Mouse (Mus musculus) MEL (cell line): ENCODE measurements at regions not wholly inside any gene's neighbourhood (a gene's known extent, or its start where the extent isn't known, plus 50 kb on each side); places are given as distances from the start of the nearest gene placed in this dataset.

Experiments used
- DNase-seq: peaks from one replicate; pipeline ENCODE4 v3.0.0; 2011; ENCODE audit warnings: low read depth, low spot score
- H3K27ac ChIP-seq: 2 replicates; pipeline ENCODE4 v1.5.1; 2012; ENCODE audit warnings: low read depth, mild to moderate bottlenecking, control low read depth, low read length, moderate library complexity; ENCODE audit not compliant: control insufficient read depth
- H3K27me3 ChIP-seq, 2 experiments: fragments of 150-350 bp in 1 of 2; sonication (generic) in 1 of 2; 2 replicates each; pipeline ENCODE4 v1.6.1; 2012; ENCODE audit warnings: low read length in 2 of 2, mild to moderate bottlenecking in 2 of 2, improper control_type of control experiment in 1 of 2, moderate library complexity in 1 of 2; ENCODE audit not compliant: insufficient read depth in 2 of 2, control insufficient read depth in 1 of 2
- H3K36me3 ChIP-seq, 2 experiments: 2 replicates each; pipeline ENCODE4 v1.6.1; 2012 to 2014; ENCODE audit warnings: low read length in 2 of 2, improper control_type of control experiment in 1 of 2, inconsistent platforms in 1 of 2, mild to moderate bottlenecking in 1 of 2; ENCODE audit not compliant: insufficient read depth in 2 of 2, control insufficient read depth in 1 of 2
- H3K4me1 ChIP-seq, 2 experiments: fragments of 150-350 bp in 1 of 2; sonication (generic) in 1 of 2; 2 replicates each; pipeline ENCODE4 v1.6.1; 2012; ENCODE audit warnings: low read length in 2 of 2, improper control_type of control experiment in 1 of 2, mild to moderate bottlenecking in 1 of 2; ENCODE audit not compliant: insufficient read depth in 2 of 2, control insufficient read depth in 1 of 2
- H3K4me3 ChIP-seq, 2 experiments: fragments of 150-350 bp in 1 of 2; sonication (generic) in 1 of 2; 2 replicates each; pipeline ENCODE4 v1.5.1; 2012; ENCODE audit warnings: low read depth in 2 of 2, low read length in 2 of 2, mild to moderate bottlenecking in 2 of 2, moderate library complexity in 2 of 2, control low read depth in 1 of 2, improper control_type of control experiment in 1 of 2; ENCODE audit not compliant: control insufficient read depth in 1 of 2, insufficient read depth in 1 of 2
- H3K79me2 ChIP-seq: 2 replicates; pipeline ENCODE4 v1.6.1; 2012; ENCODE audit warnings: mild to moderate bottlenecking, low read length, moderate library complexity; ENCODE audit not compliant: control insufficient read depth, poor library complexity, insufficient read depth
- H3K9ac ChIP-seq: 2 replicates; pipeline ENCODE4 v1.6.1; 2012; ENCODE audit warnings: low read depth, mild to moderate bottlenecking, control low read depth, low read length, moderate library complexity; ENCODE audit not compliant: control insufficient read depth, poor library complexity, severe bottlenecking
- H3K9me3 ChIP-seq: fragments of 150-350 bp; sonication (generic); replicated peaks from 2 replicates; pipeline ENCODE4 v1.6.1; 2012; ENCODE audit warnings: mild to moderate bottlenecking, low read length, improper control_type of control experiment, moderate library complexity; ENCODE audit not compliant: insufficient read depth
- BHLHE40 ChIP-seq: IDR thresholded peaks from 2 replicates; pipeline ENCODE4 v1.6.1; 2012; ENCODE audit warnings: low read depth, mild to moderate bottlenecking, inconsistent platforms, low read length, improper control_type of control experiment, borderline replicate concordance
- EP300 ChIP-seq, 2 experiments: IDR thresholded peaks; 2 replicates each; pipeline ENCODE4 v1.6.1; 2011; ENCODE audit warnings: improper control_type of control experiment in 2 of 2, low read length in 2 of 2, low read depth in 1 of 2, mild to moderate bottlenecking in 1 of 2
- ETS1 ChIP-seq: IDR thresholded peaks from 2 replicates; pipeline ENCODE4 v1.6.1; 2012; ENCODE audit warnings: low read depth, mild to moderate bottlenecking, inconsistent platforms, low read length, improper control_type of control experiment, moderate library complexity
- GABPA ChIP-seq: IDR thresholded peaks from 2 replicates; pipeline ENCODE4 v1.6.1; 2012; ENCODE audit warnings: low read depth, mild to moderate bottlenecking, inconsistent platforms, low read length, improper control_type of control experiment, moderate library complexity
- HCFC1 ChIP-seq: IDR thresholded peaks from 2 replicates; pipeline ENCODE4 v1.6.1; 2012; ENCODE audit warnings: low read depth, mild to moderate bottlenecking, inconsistent platforms, low read length, improper control_type of control experiment, moderate library complexity
- JUND ChIP-seq: IDR thresholded peaks from 2 replicates; pipeline ENCODE4 v1.6.1; 2011; ENCODE audit warnings: low read depth, mild to moderate bottlenecking, improper control_type of control experiment, low read length
- MAFK ChIP-seq: IDR thresholded peaks from 2 replicates; pipeline ENCODE4 v1.6.1; 2011; ENCODE audit warnings: low read depth, mild to moderate bottlenecking, low read length, improper control_type of control experiment, borderline replicate concordance
- MAX ChIP-seq: IDR thresholded peaks from 2 replicates; pipeline ENCODE4 v1.6.1; 2011; ENCODE audit warnings: low read length, improper control_type of control experiment
- MXI1 ChIP-seq: IDR thresholded peaks from 2 replicates; pipeline ENCODE4 v1.6.1; 2011; ENCODE audit warnings: mild to moderate bottlenecking, low read depth, low read length, improper control_type of control experiment
- MYB ChIP-seq: IDR thresholded peaks from 2 replicates; pipeline ENCODE4 v1.6.1; 2011; ENCODE audit warnings: mild to moderate bottlenecking, low read depth, low read length, improper control_type of control experiment
- NRF1 ChIP-seq: IDR thresholded peaks from 2 replicates; pipeline ENCODE4 v1.6.1; 2014; ENCODE audit warnings: low read depth, mild to moderate bottlenecking, inconsistent platforms, low read length, improper control_type of control experiment, moderate library complexity; ENCODE audit not compliant: poor library complexity, insufficient read depth, severe bottlenecking
- RCOR1 ChIP-seq: IDR thresholded peaks from 2 replicates; pipeline ENCODE4 v1.6.1; 2012; ENCODE audit warnings: low read depth, mild to moderate bottlenecking, inconsistent platforms, low read length, improper control_type of control experiment
- SIN3A ChIP-seq: IDR thresholded peaks from 2 replicates; pipeline ENCODE4 v1.6.1; 2012; ENCODE audit warnings: low read length, improper control_type of control experiment, inconsistent platforms
- TBP ChIP-seq: IDR thresholded peaks from 2 replicates; pipeline ENCODE4 v1.8.0; 2011; ENCODE audit warnings: low read depth, low read length, improper control_type of control experiment
- USF2 ChIP-seq, 2 experiments: IDR thresholded peaks; 2 replicates each; pipeline ENCODE4 v1.6.1; 2011 to 2012; ENCODE audit warnings: improper control_type of control experiment in 2 of 2, low read length in 2 of 2, borderline replicate concordance in 1 of 2, inconsistent platforms in 1 of 2, low read depth in 1 of 2, mild to moderate bottlenecking in 1 of 2; ENCODE audit not compliant: insufficient read depth in 1 of 2
- ZKSCAN1 ChIP-seq: IDR thresholded peaks from 2 replicates; pipeline ENCODE4 v1.6.1; 2012; ENCODE audit warnings: low read depth, mild to moderate bottlenecking, inconsistent platforms, low read length, improper control_type of control experiment, moderate library complexity
- ZMIZ1 ChIP-seq: IDR thresholded peaks from 2 replicates; pipeline ENCODE4 v1.6.1; 2012; ENCODE audit warnings: low read depth, mild to moderate bottlenecking, inconsistent platforms, low read length, improper control_type of control experiment, moderate library complexity

- Histone ChIP-seq H3K4me1 (no peaks in the 10 kb centered on the region), H3K9ac (no peak overlapping the region), H3K4me3 (no peak overlapping the region), H3K27ac (no peak overlapping the region), H3K9me3 (no peaks in the 10 kb centered on the region), H3K36me3 (no peaks in the 10 kb centered on the region), H3K79me2 (no peaks in the 10 kb centered on the region), H3K27me3 (no peaks in the 10 kb centered on the region)
- no peak for DNase-seq
- no peak for TF ChIP-seq MAFK
- no peak for TF ChIP-seq JUND
- no peak for TF ChIP-seq HCFC1
- TF ChIP-seq MXI1 = no peak
- no peak for TF ChIP-seq RCOR1
- TF ChIP-seq ETS1 = no peak
- no peak for TF ChIP-seq ZMIZ1
- TF ChIP-seq TBP = no peak
- no peak for TF ChIP-seq BHLHE40
- no peak for TF ChIP-seq EP300 (IDR thresholded peaks at IDR 0.05; ENCODE audit: low read depth in 1 of 2, low read length in 2 of 2)
- no peak for TF ChIP-seq NRF1
- no peak for TF ChIP-seq MAX
- no peak for TF ChIP-seq MYB
- no peak for TF ChIP-seq ZKSCAN1
Measured at GRCm38 (mm10) chr11:38075171-38075732, 839.5 kb upstream of the Tenm2 start.

DNA sequence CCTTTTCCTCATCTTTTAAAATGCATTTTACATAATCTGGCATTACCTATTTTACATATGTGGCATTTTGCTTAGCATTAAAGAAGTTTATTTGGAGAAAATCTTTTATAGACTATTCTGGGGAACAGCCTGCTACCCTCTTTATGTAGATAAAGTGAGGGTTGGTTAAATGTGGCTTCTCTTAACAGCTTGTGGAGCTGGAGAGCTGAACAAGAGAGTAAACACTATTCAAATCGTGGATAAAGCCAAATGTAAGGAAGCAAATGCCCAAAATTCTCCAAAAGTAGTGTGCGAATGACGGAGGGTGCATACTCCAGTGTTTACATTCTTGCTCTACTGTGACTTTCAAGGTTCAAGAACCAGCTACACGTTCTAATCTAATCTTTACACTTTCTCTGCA is 833.9 kb upstream of the Tenm2 start:
- no peaks in the 10 kb centered on the region for H3K27me3 ChIP-seq
- H3K9me3 ChIP-seq = no peaks in the 10 kb centered on the region
- no peaks in the 10 kb centered on the region for H3K4me1 ChIP-seq
- H3K9ac ChIP-seq = no peak overlapping the region
- no peak for DNase-seq
- no peak overlapping the region for H3K4me3 ChIP-seq
- no peaks in the 10 kb centered on the region for H3K79me2 ChIP-seq
- no peaks in the 10 kb centered on the region for H3K36me3 ChIP-seq
- TF ChIP-seq USF2 (IDR thresholded peaks at IDR 0.05; ENCODE audit: borderline replicate concordance in 1 of 2, insufficient read depth in 1 of 2, low read depth in 1 of 2, low read length in 2 of 2) (no peak), TBP (no peak), SIN3A (no peak), GABPA (no peak)
- TF ChIP-seq, all 39 proteins: peak for 0
- H3K27ac ChIP-seq = no peak overlapping the region
